Mouse (Mus musculus) granulocyte monocyte progenitor cell, adult 5-6 weeks (primary cell): ENCODE results near the gene Fam133b. TPM values are rescaled to one million over a fixed set of nuclear protein-coding genes. Genes with fewer than 3 reads are reported as not detected.
"Not testable (repeated sequence)": the region's sequence is repeated elsewhere in the genome, so short reads cannot be mapped to it uniquely, and the experiment has no call there.

Experiments used
- ATAC-seq: replicated peaks from 2 replicates; pipeline ENCODE4 v1.8.0; 2016; ENCODE audit warnings: mild to moderate bottlenecking, moderate TSS enrichment, inconsistent platforms; ENCODE audit not compliant: poor library complexity, severe bottlenecking
- total RNA-seq, 2 experiments: library from RNA; stranded (forward) in 1 of 2; stranded (reverse) in 1 of 2; fragments of 200-712, 200-1000 nt in 1 of 2; fragments of >200 nt in 1 of 2; fragmentation: Nextera tagmentation in 1 of 2; gene quantifications; 2 replicates each; pipeline ENCODE4 v1.2.3; 2014 to 2017

The Fam133b gene
- total RNA-seq, 2 experiments from 2014 or later, result 80.8 to 112 TPM

- ATAC-seq, result peak; percentile 86
Measured at GRCm38 (mm10) chr5:3596399-3596766, 52.8 kb downstream of the Fam133b start, which contains the start of gene Rbm48. Gene Rbm48, minus strand, starts transcription at chr5:3596585.

DNA sequence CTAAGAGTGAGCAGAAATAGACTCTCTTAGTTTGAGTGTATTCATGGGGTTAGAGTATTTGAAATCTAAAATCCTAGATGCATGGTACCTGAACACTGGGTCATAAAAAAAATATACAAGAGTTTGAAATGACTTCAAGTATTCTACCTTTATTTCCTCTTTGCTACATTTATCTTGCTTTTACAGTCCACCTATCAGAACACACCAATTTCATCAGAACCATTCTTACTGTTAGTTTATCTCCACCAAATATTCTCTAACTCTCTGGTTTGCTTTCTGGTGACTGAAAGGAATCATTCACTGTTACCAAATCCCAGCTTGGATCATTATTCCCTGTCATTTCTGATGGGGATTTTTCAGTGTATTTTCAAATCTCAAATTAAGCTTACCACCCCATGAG is 53.5 kb downstream of the Fam133b start:
- no peak for ATAC-seq

- no peak for ATAC-seq
Measured at GRCm38 (mm10) chr5:3598766-3599165, 55.1 kb downstream of the Fam133b start.

DNA sequence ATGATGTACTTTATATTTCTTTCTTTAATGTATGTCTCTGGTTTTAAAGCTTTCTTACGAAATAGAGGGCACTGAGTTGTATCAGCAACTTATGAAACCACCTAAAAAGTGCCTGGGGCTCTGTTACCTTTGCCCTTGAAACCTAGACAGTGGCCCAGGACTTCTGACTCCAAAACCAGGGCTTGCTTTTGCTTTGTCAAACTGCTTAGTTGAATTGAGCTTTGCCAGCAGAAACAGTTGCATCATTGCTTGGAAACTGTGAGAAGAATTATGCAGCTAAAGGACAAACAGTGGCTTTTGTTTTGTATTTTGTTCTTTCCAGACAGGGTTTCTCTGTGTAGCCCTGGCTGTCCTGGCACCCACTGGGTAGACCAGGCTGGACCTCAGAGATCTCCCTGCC is 56.7 kb downstream of the Fam133b start:
- ATAC-seq, result no peak

GRCm38 (mm10) chr5:3600790-3601189 is 57.2 kb downstream of the Fam133b start:
- no peak for ATAC-seq

DNA sequence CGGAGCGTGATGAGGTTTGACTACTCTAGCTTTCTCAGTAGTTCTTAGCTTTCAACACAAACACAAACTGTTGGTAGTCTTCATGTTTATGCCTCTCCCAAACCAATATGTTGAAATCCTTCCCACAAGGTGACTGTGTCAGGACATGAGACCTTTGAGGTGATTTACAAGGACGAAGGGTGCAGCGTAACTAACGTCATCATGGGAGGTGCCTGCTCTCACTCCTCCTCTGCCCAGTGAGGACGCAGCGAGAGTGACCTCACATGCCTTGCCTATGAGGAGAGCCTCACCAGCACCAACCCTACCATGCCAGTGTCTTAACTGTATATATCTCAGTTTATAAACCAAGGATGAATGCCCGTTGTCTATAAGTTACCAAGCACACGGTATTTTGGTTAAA is 63.5 kb downstream of the Fam133b start:
- no peak for ATAC-seq

DNA sequence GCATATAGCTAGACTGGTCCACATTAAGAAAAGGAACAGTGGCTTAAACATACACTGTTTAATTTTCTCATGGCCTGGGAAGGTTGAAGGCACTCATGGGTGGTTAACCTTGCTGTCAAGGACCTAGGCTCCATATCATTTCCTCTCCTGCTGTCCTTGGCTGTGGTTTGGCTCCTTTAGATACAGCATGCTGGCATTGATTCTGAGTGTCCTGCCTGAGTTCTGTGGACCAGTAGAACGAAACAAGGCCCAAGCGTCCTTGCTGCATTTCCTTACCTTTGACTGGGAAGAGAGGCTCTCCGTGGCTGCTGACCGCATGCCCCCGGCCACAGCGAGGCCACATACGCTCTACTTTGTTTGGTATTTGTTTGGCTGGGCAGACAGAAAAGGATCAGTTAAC is 65.6 kb downstream of the Fam133b start:
- ATAC-seq, result no peak

GRCm38 (mm10) chr5:3611835-3612234 is 68.2 kb downstream of the Fam133b start:
- not testable (repeated sequence) for ATAC-seq

Other genes starting within 250 kb of the Fam133b start
- gene Cdk6, start 202.3 kb upstream of the Fam133b start, total RNA-seq (2014; fragmentation: Nextera tagmentation), result 278 and 308 TPM in 2 replicates
- gene Cdk6, start 202.3 kb upstream of the Fam133b start, total RNA-seq (2017), result 207 and 253 TPM in 2 replicates
- gene 1700109H08Rik, start 27.7 kb downstream of the Fam133b start, total RNA-seq (2014; fragmentation: Nextera tagmentation), result 12.4 and 15.1 TPM in 2 replicates
- 8.0 and 8.2 TPM in 2 replicates for gene 1700109H08Rik, start 27.7 kb downstream of the Fam133b start, total RNA-seq (2017)
- gene Pex1, start 52.2 kb downstream of the Fam133b start, total RNA-seq (2014; fragmentation: Nextera tagmentation), result 43.0 and 56.1 TPM in 2 replicates
- 10.4 and 20.7 TPM in 2 replicates for gene Pex1, start 52.2 kb downstream of the Fam133b start, total RNA-seq (2017)
- gene Rbm48, start 52.8 kb downstream of the Fam133b start, total RNA-seq (2014; fragmentation: Nextera tagmentation), result 7.9 and 28.1 TPM in 2 replicates
- 28.5 and 29.8 TPM in 2 replicates for gene Rbm48, start 52.8 kb downstream of the Fam133b start, total RNA-seq (2017)
- 2.3 TPM in 1 of 2 replicates, not detected in the other for gene Tmbim7, start 107.3 kb downstream of the Fam133b start, total RNA-seq (2014; fragmentation: Nextera tagmentation)
- gene Tmbim7, start 107.3 kb downstream of the Fam133b start, total RNA-seq (2017), result not detected in 2 replicates
- 51.4 and 75.4 TPM in 2 replicates for gene Gatad1, start 113.4 kb downstream of the Fam133b start, total RNA-seq (2014; fragmentation: Nextera tagmentation)
- gene Gatad1, start 113.4 kb downstream of the Fam133b start, total RNA-seq (2017), result 113 and 147 TPM in 2 replicates